Mouse (Mus musculus) lung, postnatal 4 days (tissue): ENCODE results near the gene Kif13a.

Experiments
- DNase-seq, 2 experiments: peaks; one replicate each; pipeline ENCODE4 v3.0.0; 2021

Gene Kif13a

GRCm38 (mm10) chr13:46929719-46930658, at the start of gene Kif13a:
TSS of gene Kif13a (minus strand) at chr13:46929867.
- peak; percentile 92 to 96 for DNase-seq

GRCm38 (mm10) chr13:46976532-46976931, 46.9 kb upstream of the Kif13a start:
- no peak for DNase-seq

GRCm38 (mm10) chr13:46975930-46976329, 46.3 kb upstream of the Kif13a start:
- DNase-seq, result no peak

- DNase-seq, result no peak
Observed at GRCm38 (mm10) chr13:46975031-46975551, 45.4 kb upstream of the Kif13a start.

GRCm38 (mm10) chr13:46970286-46970945, 40.7 kb upstream of the Kif13a start:
- peak; percentile 26 to 46 for DNase-seq

- no peak for DNase-seq
Observed at GRCm38 (mm10) chr13:46968626-46969025, 39.0 kb upstream of the Kif13a start.

GRCm38 (mm10) chr13:46967308-46967707, 37.6 kb upstream of the Kif13a start:
- DNase-seq, result no peak

- DNase-seq, result no peak
Observed at GRCm38 (mm10) chr13:46960878-46961474, 31.3 kb upstream of the Kif13a start.

- no peak for DNase-seq
Observed at GRCm38 (mm10) chr13:46959139-46959538, 29.5 kb upstream of the Kif13a start.

GRCm38 (mm10) chr13:46951212-46951611, 21.5 kb upstream of the Kif13a start:
- no peak for DNase-seq

GRCm38 (mm10) chr13:46949741-46950140, 20.1 kb upstream of the Kif13a start:
- DNase-seq, result no peak

- no peak for DNase-seq
Observed at GRCm38 (mm10) chr13:46948027-46948426, 18.4 kb upstream of the Kif13a start.

- no peak for DNase-seq
Observed at GRCm38 (mm10) chr13:46946041-46946440, 16.4 kb upstream of the Kif13a start.

GRCm38 (mm10) chr13:46945256-46945655, 15.6 kb upstream of the Kif13a start:
- no peak for DNase-seq

GRCm38 (mm10) chr13:46943294-46943693, 13.6 kb upstream of the Kif13a start:
- no peak for DNase-seq

GRCm38 (mm10) chr13:46934116-46934515, 4.4 kb upstream of the Kif13a start:
- DNase-seq, result no peak

- DNase-seq, result peak; percentile 24 to 30
Observed at GRCm38 (mm10) chr13:46932846-46933245, 3.2 kb upstream of the Kif13a start.

GRCm38 (mm10) chr13:46932049-46932448, 2.4 kb upstream of the Kif13a start:
- no peak for DNase-seq

- no peak for DNase-seq
Observed at GRCm38 (mm10) chr13:46930659-46931046, 986 bp upstream of the Kif13a start.

GRCm38 (mm10) chr13:46928961-46929691, 541 bp downstream of the Kif13a start:
- DNase-seq, result peak; percentile 66 to 74

- DNase-seq, result no peak
Observed at GRCm38 (mm10) chr13:46928404-46928803, 1.3 kb downstream of the Kif13a start.

- DNase-seq, result no peak
Observed at GRCm38 (mm10) chr13:46925671-46926070, 4.0 kb downstream of the Kif13a start.

- peak in 1 of 2 experiments; percentile 36 for DNase-seq
Observed at GRCm38 (mm10) chr13:46921559-46921958, 8.1 kb downstream of the Kif13a start.
